Mouse (Mus musculus): ENCODE measurements around the gene Primpol. TPM values are rescaled to one million over a fixed set of nuclear protein-coding genes. Genes with fewer than 3 reads are reported as not detected.
"Not testable (repeated sequence)": the region's sequence is repeated elsewhere in the genome, so short reads cannot be mapped to it uniquely, and the experiment has no call there.

Gene Primpol
- total RNA-seq, 2 experiments from 2014 or later, result 3.2 to 3.8 TPM

- intact Hi-C loops (cut with DNase I), result no loop called here
- no peak for DNase-seq (ENCODE audit: low spot score in 2 of 2)
Measured at GRCm38 (mm10) chr8:46612913-46613312, 4.1 kb downstream of the Primpol start.

- DNase-seq (ENCODE audit: low spot score in 2 of 2), result no peak
- intact Hi-C loops (cut with DNase I), result no loop called here
Measured at GRCm38 (mm10) chr8:46611557-46611956, 5.5 kb downstream of the Primpol start.

DNA sequence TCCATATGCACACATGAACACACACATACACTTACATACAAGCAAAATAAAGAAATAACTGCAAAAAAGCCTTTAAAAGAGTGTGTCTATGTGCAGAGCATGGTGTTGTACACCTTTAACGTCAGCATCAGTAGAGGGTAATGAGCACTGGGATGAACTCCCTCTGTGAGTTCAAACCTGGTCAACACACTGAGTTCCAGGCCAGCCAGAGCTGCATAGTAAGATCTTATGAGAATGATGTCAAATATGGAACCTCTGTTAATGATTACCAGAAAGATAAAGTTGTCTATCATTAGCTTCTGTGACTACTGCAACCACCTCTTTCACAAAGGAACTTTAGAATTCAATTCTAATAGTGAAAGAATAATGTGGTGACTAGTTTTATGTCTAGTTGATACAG is 10.1 kb downstream of the Primpol start:
- no peak for DNase-seq (ENCODE audit: low spot score in 2 of 2)
- intact Hi-C loops (cut with DNase I), result no loop called here

DNA sequence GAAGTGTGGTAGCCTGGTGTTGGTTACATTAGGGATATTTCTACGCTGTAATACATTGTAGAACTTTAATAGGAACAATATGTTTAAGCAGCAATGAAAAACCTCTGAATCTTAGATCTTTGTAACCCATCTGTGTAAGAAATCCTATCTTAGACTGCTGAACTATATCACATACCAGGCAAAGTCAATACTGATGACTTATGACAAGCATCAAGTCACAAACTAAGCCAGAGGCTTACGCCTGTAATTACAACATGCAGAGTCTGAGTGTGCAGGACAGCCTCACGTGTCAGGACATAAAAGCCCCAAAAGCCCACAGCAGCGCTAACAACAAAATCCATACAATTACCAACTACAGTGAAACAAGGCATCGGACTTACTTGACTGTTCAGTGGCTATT is 13.4 kb downstream of the Primpol start:
- DNase-seq (ENCODE audit: low spot score in 2 of 2), result no peak
- intact Hi-C loops (cut with DNase I), result no loop called here

GRCm38 (mm10) chr8:46600959-46601707 is 15.9 kb downstream of the Primpol start:
- no peak for DNase-seq (ENCODE audit: low spot score in 2 of 2)
- intact Hi-C loops (cut with DNase I), result no loop called here

- no peak for DNase-seq (ENCODE audit: low spot score in 2 of 2)
- intact Hi-C loops (cut with DNase I), result no loop called here
Measured at GRCm38 (mm10) chr8:46599314-46599904, 17.6 kb downstream of the Primpol start.

- DNase-seq (ENCODE audit: low spot score in 2 of 2), result no peak
- intact Hi-C loops (cut with DNase I), result no loop called here
Measured at GRCm38 (mm10) chr8:46598753-46599152, 18.3 kb downstream of the Primpol start.

DNA sequence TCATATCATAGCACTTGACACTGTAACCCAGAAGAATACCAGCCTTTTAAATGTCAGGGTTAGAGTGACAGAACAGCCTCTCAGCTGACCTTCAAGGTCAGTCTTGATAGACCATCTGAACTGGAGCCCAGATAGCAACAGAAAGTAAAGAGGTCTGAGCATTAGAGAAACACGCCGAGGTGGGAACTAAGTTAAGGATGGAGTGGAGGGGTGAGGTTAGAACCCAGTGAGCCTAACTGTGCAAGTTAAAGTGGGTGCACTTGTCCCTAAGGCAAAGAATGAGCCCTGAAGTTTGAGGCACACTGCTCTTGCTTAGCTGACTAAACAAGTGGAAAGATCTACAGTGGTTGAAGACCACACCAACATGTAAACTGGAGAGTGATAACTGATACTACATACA is 18.9 kb downstream of the Primpol start:
- DNase-seq (ENCODE audit: low spot score in 2 of 2), result no peak
- intact Hi-C loops (cut with DNase I), result no loop called here

GRCm38 (mm10) chr8:46597411-46597810 is 19.6 kb downstream of the Primpol start:
- no peak for DNase-seq (ENCODE audit: low spot score in 2 of 2)

GRCm38 (mm10) chr8:46596530-46596929 is 20.5 kb downstream of the Primpol start:
- no peak for DNase-seq (ENCODE audit: low spot score in 2 of 2)
- intact Hi-C loops (cut with DNase I), result no loop called here

More at GRCm38 (mm10) chr8:46597411-46597810, 19.6 kb downstream of the Primpol start:
- intact Hi-C loops (cut with DNase I), result no loop called here

GRCm38 (mm10) chr8:46595593-46595992 is 21.4 kb downstream of the Primpol start:
- intact Hi-C loops (cut with DNase I), result no loop called here
- peak; percentile 32 to 55 for DNase-seq (ENCODE audit: low spot score in 2 of 2)

DNA sequence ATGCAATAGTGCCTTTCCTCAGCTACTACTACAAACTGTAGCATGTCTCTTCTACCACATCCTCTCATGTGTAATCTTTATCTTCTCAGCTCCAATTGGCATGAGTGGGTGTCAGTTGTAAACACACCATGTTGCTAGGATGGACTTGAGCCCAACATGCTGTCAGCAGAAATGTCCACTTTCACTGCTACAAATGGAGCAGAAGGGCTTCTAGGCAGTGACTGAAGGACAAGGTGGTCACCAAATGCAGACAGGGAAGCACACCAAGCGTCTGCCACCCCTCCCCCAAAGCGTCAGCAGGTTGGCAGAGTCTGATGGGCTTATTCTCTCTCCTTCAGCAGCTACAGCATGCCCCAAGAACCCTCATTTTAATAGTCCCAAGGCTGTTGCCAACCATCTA is 23.2 kb downstream of the Primpol start:
- intact Hi-C loops (cut with DNase I), result no loop called here
- no peak for DNase-seq (ENCODE audit: low spot score in 2 of 2)

- intact Hi-C loops (cut with DNase I), result no loop called here
- no peak for DNase-seq (ENCODE audit: low spot score in 2 of 2)
Measured at GRCm38 (mm10) chr8:46593067-46593466, 23.9 kb downstream of the Primpol start.

GRCm38 (mm10) chr8:46588663-46589062 is 28.3 kb downstream of the Primpol start:
- DNase-seq (ENCODE audit: low spot score in 2 of 2), result no peak
- intact Hi-C loops (cut with DNase I), result no loop called here

DNA sequence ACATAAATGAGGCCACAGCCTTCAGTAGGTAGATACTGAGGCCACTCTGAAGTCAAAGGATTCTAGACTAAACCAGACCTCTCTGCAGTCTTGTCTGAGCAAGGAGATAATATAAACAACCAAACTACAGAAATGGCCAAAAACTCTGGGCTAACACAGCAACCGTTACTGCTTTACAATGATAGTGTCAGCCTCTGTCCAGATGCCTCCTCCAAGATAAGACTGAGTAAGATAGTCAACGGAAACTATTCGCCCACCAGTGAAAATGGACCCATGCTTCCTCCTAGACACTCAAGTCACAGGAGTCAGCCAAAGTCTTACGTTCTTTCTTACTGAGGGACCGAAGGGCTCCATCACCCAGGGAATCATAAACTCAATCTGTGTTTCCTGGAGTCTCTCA is 29.1 kb downstream of the Primpol start:
- no peak for DNase-seq (ENCODE audit: low spot score in 2 of 2)
- intact Hi-C loops (cut with DNase I), result no loop called here

- intact Hi-C loops (cut with DNase I), result no loop called here
- DNase-seq (ENCODE audit: low spot score in 2 of 2), result no peak
Measured at GRCm38 (mm10) chr8:46585576-46585975, 31.4 kb downstream of the Primpol start.

- DNase-seq (ENCODE audit: low spot score in 2 of 2); intact Hi-C loops (cut with DNase I): not testable (repeated sequence)
Measured at GRCm38 (mm10) chr8:46584328-46584727, 32.7 kb downstream of the Primpol start.

- no peak for DNase-seq (ENCODE audit: low spot score in 2 of 2)
- intact Hi-C loops (cut with DNase I), result no loop called here
Measured at GRCm38 (mm10) chr8:46578794-46579193, 38.2 kb downstream of the Primpol start.

DNA sequence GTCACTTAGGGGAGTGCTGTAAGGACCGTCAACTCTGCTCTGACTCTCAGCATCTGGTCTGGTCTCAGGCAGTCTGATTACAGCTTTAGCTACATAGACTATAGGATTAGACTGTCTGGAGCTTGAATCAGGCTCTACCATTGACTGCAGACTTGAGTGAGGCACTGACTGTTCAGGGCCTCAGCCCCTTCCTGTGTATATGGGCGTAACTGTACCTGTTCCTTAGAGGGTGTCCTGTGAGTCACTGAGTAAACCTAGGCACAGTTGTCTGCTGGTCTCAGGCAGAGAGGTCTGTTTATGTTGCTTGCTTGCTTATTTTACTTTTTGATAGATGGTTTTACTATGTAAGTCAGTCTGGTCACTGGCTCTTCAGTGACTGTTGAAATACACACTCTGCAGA is 43.0 kb downstream of the Primpol start:
- intact Hi-C loops (cut with DNase I), result no loop called here
- DNase-seq (ENCODE audit: low spot score in 2 of 2), result no peak

- DNase-seq (ENCODE audit: low spot score in 2 of 2), result no peak
- intact Hi-C loops (cut with DNase I), result no loop called here
Measured at GRCm38 (mm10) chr8:46573446-46573845, 43.6 kb downstream of the Primpol start.

GRCm38 (mm10) chr8:46570673-46571072 is 46.3 kb downstream of the Primpol start:
- intact Hi-C loops (cut with DNase I), result no loop called here
- DNase-seq (ENCODE audit: low spot score in 2 of 2), result no peak
